Mouse (Mus musculus) Patski (cell line): ENCODE data around the gene Trim56. TPM values are rescaled to one million over a fixed set of nuclear protein-coding genes. Genes with fewer than 3 reads are reported as not detected.

Experiments used
- ATAC-seq: fragments of 100-300 bp; one replicate; pipeline ENCODE4 v1.8.0; 2021
- CTCF ChIA-PET: fragments of 350-600 bp; sonication (Branson Sonifier 250); formaldehyde crosslinking; loops from one replicate; lab custom pipeline; 2022; ENCODE audit warnings: inconsistent platforms; lab: Charles Lee
- POLR2A ChIA-PET: fragments of 350-600 bp; sonication (Branson Sonifier 250); formaldehyde crosslinking; loops from one replicate; lab custom pipeline; 2022; ENCODE audit warnings: antibody characterized with exemption, inconsistent platforms; lab: Charles Lee
- DNase-seq: peaks from one replicate; pipeline ENCODE4 v3.0.0-alpha.2; 2011; ENCODE audit warnings: low read depth, low spot score
- H3K27me3 ChIP-seq: fragments of 371-371 bp; one replicate; pipeline ENCODE4 v1.5.1; 2021
- CTCF ChIP-seq: fragments of 100-300 bp; IDR thresholded peaks from one replicate; pipeline ENCODE4 v1.5.1; 2021
- in situ Hi-C: fragments of 300-500 bp; cut with MboI; formaldehyde crosslinking; loops from 3 replicates; pipeline ENCODE4 v1.11.1; 2018; ENCODE audit warnings: low pct_unique_long_range_greater_than_20kb, mixed read lengths
- polyA plus RNA-seq: library from polyadenylated mRNA; unstranded; gene quantifications from one replicate; pipeline ENCODE4 v1.2.3, GENCODE M21; 2021

The Trim56 gene
- polyA plus RNA-seq, 1 experiment from 2014 or later, result 35.6 TPM

DNA sequence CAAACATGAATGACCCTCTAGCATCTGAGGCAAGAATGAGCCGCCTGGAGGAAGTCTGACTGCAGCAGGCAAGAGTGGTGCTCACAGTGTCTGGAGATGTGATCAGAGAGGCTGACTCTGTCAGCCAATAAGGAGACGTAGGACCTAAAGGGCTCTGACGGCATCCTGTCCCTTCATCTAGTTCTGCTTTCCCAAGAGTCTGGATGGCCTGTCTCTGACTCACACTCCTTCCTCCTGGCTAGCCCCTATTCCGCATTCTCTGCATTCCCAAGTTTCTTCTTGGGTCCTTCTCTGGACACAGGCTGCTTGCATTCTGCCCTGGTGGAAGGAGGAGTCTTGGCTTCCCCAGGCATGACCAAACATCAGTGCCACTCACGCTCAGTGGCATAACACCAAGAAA lies 36.2 kb downstream of the Trim56 start:
- H3K27me3 ChIP-seq, result no peaks in the 10 kb centered on the region
- DNase-seq (peak; percentile 97), ATAC-seq (peak; percentile 85)
- POLR2A ChIA-PET, result interaction anchor here (1.0 to 2.2 kb wide), 4 partner anchors 9 to 25 kb away, joined by 3 to 9 read pairs (median 4); no protein-coding TSS in a partner anchor
- no peak for TF ChIP-seq CTCF
- CTCF ChIA-PET, result interaction anchor here (0.8 to 1.3 kb wide), 3 partner anchors 14 to 23 kb away, joined by 3 to 4 read pairs (median 3); no protein-coding TSS in a partner anchor
- in situ Hi-C loops, result loop anchor here (25.0 kb wide), 1 partner anchor 1368 kb away; no protein-coding TSS in a partner anchor

DNA sequence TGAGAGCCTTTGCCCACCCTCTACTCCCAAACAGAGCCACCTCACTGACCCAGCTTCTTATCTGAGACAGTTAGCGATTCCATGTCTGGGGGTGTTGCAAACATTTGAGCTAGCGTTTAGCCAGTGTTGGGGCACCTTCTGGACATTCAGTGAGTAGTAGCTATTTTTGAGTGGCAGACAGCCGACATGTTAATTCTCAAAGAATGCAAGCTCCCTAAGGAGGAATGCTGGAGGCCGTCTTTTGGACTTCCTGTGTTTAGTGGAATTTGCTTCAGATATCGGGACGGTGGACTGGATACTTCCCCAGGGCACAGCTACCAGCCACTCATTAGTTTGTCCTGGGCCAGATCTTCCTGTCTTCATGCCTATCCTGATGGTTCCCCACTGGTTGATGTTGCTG lies 37.4 kb downstream of the Trim56 start:
- POLR2A ChIA-PET, result interaction anchor here (0.7 to 1.3 kb wide), 3 partner anchors 24 to 30 kb away, joined by 3 to 7 read pairs (median 3); no protein-coding TSS in a partner anchor
- TF ChIP-seq CTCF, result no peak
- CTCF ChIA-PET, result interaction anchor here (1.8 to 3.0 kb wide), 3 partner anchors 11 to 28 kb away, joined by 4 to 21 read pairs (median 6); no protein-coding TSS in a partner anchor
- no peak for DNase-seq
- ATAC-seq, result no peak
- in situ Hi-C loops, result loop anchor here (25.0 kb wide), 1 partner anchor 1366 kb away; no protein-coding TSS in a partner anchor
- no peaks in the 10 kb centered on the region for H3K27me3 ChIP-seq

DNA sequence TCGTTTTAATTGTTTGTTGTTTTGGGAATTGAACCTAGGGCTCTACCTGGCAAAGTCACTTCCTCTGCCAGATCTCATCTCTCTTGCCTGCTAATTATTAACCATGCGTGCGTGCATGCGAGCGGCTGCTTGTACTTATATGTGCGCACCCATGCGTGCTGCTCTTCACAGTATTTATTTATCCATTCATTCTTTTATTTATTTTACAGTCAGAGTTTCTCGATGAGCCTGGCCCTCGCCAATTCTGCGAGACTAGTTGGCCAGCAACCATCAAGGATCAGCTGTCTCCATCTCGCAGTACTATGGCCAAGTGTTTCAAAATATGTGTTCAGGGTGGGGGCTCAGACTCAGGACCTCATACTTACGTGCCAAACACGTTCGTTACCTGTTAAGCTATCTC lies 38.0 kb downstream of the Trim56 start:
- no peak for TF ChIP-seq CTCF
- ATAC-seq (no peak), DNase-seq (no peak)
- in situ Hi-C loops, result loop anchor here (25.0 kb wide), 1 partner anchor 1366 kb away; no protein-coding TSS in a partner anchor
- ChIA-PET POLR2A (interaction anchor here (0.7 to 1.3 kb wide), 3 partner anchors 24 to 30 kb away, joined by 3 to 7 read pairs (median 3); no protein-coding TSS in a partner anchor), CTCF (interaction anchor here (1.8 to 3.0 kb wide), 3 partner anchors 11 to 28 kb away, joined by 4 to 21 read pairs (median 6); no protein-coding TSS in a partner anchor)
- H3K27me3 ChIP-seq, result no peaks in the 10 kb centered on the region

DNA sequence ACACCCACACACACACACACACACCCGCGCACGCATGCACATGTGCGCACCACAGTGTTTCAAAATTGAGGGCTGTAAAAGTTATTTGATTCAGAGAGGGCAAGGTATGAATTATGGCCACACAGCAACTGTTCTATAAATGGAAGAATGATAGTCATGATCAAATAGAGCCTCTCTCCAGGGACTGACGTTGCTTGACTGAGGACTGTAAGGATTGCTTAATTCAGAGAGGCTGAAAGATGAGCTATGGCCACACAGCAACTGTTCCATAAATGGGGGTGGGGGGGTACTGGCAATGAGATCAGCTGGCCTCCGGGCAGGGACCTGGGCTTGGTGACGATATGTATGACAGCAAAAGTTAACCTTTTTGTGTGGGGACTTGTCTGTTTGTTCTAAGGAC lies 38.8 kb downstream of the Trim56 start:
- in situ Hi-C loops, result loop anchor here (25.0 kb wide), 1 partner anchor 1365 kb away; no protein-coding TSS in a partner anchor
- ATAC-seq, result no peak
- CTCF ChIA-PET, result interaction anchor here (1.2 to 3.0 kb wide), 3 partner anchors 10 to 26 kb away, joined by 3 to 21 read pairs (median 4); no protein-coding TSS in a partner anchor
- H3K27me3 ChIP-seq, result no peaks in the 10 kb centered on the region
- POLR2A ChIA-PET, result interaction anchor here (1.0 kb wide), 1 partner anchor 25 kb away, joined by 5 read pairs; no protein-coding TSS in a partner anchor
- no peak for TF ChIP-seq CTCF
- DNase-seq, result no peak

DNA sequence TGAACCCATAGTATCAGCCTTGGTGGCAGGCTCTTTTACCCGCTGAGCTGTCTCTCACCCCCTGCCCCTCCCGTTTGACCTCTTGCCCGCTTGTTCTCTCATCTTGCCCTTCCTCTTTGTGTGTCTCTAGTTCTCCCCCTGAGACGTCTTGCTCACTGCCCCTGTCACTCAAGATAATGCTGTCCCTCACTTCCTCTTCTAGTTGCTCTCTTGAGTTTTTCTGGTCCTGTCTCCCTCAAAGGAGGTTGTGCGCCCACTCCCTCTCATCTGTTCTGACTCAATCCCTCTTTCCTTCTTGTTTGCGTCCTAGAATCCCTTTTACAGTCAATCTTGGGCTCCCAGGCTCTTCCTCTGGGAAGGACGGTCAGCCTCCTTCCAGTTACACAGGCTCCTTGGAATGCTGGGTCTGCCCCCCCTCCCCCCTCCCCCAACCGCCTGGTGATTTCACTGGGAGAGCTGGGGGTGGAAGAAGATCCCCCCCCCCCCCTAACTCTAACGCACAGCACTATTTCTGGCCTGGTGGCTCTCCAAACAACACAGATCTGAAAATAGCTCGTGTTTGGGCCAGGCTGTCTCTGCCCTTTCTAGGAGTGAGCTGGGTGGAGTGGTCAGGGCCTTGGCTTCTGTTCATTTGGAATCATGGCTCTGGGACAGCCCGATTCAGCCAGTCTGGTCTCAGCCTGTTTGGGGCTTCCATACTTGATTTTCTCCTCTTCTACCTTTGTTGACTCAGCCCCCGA lies 39.6 kb downstream of the Trim56 start:
- DNase-seq (peak; percentile 85), ATAC-seq (no peak)
- ChIA-PET POLR2A (interaction anchor here (0.6 to 1.0 kb wide), 4 partner anchors 26 to 406 kb away, joined by 3 to 5 read pairs (median 3); no protein-coding TSS in a partner anchor), CTCF (interaction anchor here (0.9 to 3.0 kb wide), 3 partner anchors 11 to 30 kb away, joined by 3 to 21 read pairs (median 3); no protein-coding TSS in a partner anchor)
- H3K27me3 ChIP-seq, result no peaks in the 10 kb centered on the region
- no peak for TF ChIP-seq CTCF
- in situ Hi-C loops, result loop anchor here (25.0 kb wide), 1 partner anchor 1364 kb away; no protein-coding TSS in a partner anchor

DNA sequence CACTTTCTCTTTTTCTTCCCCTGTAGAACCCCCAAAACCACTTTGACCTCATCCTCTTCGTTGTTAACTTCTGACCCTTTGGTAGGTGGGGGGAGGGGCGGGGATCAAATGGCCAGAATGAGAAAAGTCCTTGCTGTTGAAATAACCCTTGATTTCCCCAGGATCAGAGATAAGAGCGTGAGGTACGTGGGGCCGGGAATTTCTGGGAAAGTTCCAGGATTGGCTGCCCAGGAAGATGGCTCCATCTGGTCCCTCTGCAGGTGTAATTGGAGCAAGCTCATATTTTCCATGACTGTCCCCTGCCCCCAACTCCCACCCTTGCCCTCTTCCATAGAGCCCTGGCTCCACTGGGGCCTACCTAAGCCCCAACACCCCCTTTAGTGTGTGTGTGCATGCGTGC lies 40.3 kb downstream of the Trim56 start:
- ATAC-seq, result no peak
- no peaks in the 10 kb centered on the region for H3K27me3 ChIP-seq
- POLR2A ChIA-PET, result interaction anchor here (0.6 to 0.9 kb wide), 2 partner anchors 29 to 407 kb away, joined by 3 read pairs; no protein-coding TSS in a partner anchor
- in situ Hi-C loops, result loop anchor here (25.0 kb wide), 1 partner anchor 1363 kb away; no protein-coding TSS in a partner anchor
- CTCF ChIA-PET, result interaction anchor here (0.9 to 3.0 kb wide), 2 partner anchors 28 to 31 kb away, joined by 3 to 21 read pairs; no protein-coding TSS in a partner anchor
- no peak for DNase-seq
- no peak for TF ChIP-seq CTCF

DNA sequence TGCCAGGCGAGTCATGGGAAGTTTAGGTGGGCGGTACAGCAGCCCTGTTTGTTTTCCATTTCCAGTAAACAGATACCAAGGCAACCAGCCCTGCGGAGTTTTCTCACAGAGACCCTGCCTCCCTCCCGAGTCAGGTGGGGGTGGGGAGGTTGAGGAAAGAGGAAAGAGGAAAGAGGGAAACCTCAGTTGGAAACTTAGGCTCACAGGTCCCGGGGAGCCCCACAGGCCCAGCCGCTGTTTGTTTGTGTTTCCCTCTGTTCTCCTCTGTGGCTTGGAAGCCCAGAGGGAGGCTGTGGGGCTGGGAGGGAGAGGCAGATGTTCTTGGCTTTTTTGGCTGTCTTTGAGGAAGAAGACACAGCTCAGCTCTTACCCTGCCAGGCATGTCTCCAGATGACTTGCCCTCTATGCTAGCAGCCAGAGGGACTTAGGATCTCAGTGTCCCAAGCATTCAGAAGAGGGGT lies 41.8 kb downstream of the Trim56 start:
- ATAC-seq, result no peak
- no peak for TF ChIP-seq CTCF
- ChIA-PET CTCF (interaction anchor here (0.9 kb wide), 1 partner anchor 32 kb away, joined by 3 read pairs; no protein-coding TSS in a partner anchor), POLR2A (no interaction called here)
- in situ Hi-C loops, result loop anchor here (5.0 kb wide), 1 partner anchor 42 kb away; no protein-coding TSS in a partner anchor
- no peak for DNase-seq
- no peaks in the 10 kb centered on the region for H3K27me3 ChIP-seq

DNA sequence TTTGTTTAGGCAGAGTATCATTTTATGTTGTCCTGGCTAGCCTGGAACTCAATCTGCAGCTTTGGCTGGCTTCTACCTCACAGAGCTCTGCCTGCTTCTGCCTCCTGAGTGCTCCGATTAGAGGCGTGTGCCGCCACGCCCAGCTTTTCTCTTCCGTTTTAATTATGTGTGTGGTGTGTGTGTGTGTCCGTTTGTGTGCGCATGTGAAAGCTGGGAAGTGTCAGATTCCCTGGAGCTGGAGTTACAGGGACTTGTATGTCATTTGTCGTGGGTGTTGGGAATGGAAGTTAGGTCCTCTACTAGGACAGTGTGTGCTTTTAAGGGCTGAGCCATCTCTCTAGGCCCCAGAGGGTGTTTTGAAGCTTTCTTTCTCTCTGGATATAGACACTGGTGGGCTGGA lies 42.9 kb downstream of the Trim56 start:
- no peak for DNase-seq
- ATAC-seq, result no peak
- ChIA-PET POLR2A (interaction anchor here (0.8 to 1.2 kb wide), 2 partner anchors 10 to 33 kb away, joined by 3 to 5 read pairs; no protein-coding TSS in a partner anchor), CTCF (interaction anchor here (2.5 kb wide), 1 partner anchor 29 kb away, joined by 12 read pairs; no protein-coding TSS in a partner anchor)
- in situ Hi-C loops, result loop anchor here (5.0 kb wide), 1 partner anchor 41 kb away; no protein-coding TSS in a partner anchor
- no peaks in the 10 kb centered on the region for H3K27me3 ChIP-seq
- TF ChIP-seq CTCF, result no peak

DNA sequence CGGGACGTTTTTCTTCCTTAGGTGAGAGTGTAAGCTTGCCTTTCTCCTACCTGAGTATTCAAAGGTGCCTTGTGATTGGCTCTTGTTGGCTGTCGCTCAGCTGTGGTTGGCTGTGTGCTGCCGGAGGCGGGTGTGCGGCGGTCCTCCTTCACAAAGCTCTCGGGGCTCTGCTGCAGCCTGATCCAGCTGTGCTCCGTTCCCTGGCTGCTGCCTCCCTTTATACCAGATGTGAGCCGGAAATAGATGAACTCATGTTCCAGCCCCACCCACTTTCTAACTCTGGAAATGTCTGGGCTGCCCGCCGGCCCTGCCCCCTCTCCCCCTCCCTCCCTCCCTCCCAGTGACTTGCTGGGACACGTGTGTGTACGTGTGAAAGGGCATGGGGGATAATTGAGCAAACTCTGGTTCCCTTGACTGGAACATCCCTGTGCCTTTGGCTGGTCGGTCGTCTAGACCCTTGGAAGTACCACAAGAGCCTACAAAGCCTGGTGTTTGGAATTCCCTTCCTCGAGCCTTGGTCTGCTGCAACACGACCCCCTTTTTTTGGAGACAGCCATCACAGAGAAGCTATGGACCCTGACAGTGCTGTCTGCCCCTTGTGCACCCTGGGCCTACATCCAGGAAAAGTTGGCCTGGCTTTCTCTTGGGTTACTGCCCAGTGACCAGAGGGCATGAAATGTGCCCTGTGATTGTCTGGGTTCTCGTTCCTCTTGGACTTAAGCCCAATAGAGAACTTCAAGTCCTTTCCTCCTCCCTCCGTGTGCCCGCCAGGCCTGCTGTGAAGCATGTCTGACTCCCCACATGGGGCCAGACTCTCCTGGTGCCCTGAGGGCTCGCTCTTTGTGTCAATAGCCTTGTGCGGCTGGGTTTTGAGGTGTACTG lies 43.7 kb downstream of the Trim56 start, which contains the start of gene Serpine1:
TSS of gene Serpine1 (minus strand) at position 190 of the 882 bp plus-strand sequence.
- no peak for TF ChIP-seq CTCF
- peak; percentile 100 for DNase-seq
- POLR2A ChIA-PET, result interaction anchor here (0.8 to 2.8 kb wide), 3 partner anchors 11 to 34 kb away, joined by 3 to 19 read pairs (median 5); no protein-coding TSS in a partner anchor
- peak; percentile 61 for ATAC-seq
- no peaks in the 10 kb centered on the region for H3K27me3 ChIP-seq
- CTCF ChIA-PET, result interaction anchor here (1.1 to 2.5 kb wide), 2 partner anchors 30 to 32 kb away, joined by 3 to 12 read pairs; no protein-coding TSS in a partner anchor
- in situ Hi-C loops, result loop anchor here (5.0 kb wide), 1 partner anchor 40 kb away; no protein-coding TSS in a partner anchor
